Mouse (Mus musculus): ENCODE measurements around the gene Xntrpc. TPM values are rescaled to one million over a fixed set of nuclear protein-coding genes. Genes with fewer than 3 reads are reported as not detected.
"Not testable (repeated sequence)": the region's sequence is repeated elsewhere in the genome, so short reads cannot be mapped to it uniquely, and the experiment has no call there.

The Xntrpc gene
- polyA plus RNA-seq, 1 experiment: 4.7 TPM

DNA sequence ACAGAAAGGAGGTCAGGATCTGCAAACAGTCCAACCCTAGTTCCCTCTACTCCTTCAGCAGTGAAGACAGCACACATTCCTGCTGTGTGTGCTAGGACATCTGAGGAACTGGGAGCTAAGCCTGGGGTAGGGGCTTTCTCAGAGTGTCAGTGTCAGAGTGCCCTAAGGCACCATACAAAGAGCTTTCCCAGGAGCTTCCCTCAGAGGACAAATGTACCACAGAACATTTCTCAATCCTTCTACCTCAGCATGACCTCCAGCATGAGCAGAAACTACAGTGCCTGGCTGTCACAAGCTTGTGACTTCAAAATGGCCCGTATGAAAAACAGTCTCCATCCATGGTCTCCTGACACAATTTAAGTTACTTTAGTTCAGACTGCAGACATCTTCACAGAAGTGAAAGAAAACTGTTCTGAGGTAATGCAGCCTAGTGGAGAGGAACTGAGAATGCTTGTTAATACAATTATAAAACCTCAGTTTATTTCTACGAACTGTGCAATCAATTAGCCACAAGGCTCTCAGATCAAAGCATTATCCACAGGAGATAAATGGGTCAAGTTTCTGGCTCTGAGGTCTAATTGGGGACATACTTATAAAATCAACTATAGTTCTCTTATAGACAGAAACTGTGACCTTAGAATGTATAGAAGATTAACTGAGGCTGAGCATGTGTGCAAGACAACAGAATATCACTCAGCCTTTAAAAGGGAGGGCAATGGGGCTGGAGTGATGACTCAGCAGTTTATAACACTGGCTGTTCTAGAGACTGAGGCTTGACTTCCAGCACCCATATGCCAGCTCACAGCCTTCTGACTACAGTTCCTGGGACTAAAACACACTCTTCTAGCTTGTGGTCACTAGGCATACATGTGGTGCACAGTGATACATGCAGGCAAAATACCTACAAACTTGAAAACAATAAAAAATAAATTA lies 40.1 kb upstream of the Xntrpc start:
- DNase-seq: no peak
- Histone ChIP-seq H3K4me1 (ENCODE audit: control insufficient read depth, insufficient read depth, low read length) (no peaks in the 10 kb centered on the region), H3K4me3 (replicated peaks; ENCODE audit: insufficient read depth, low read depth, low read length) (no peak overlapping the region), H3K27ac (ENCODE audit: insufficient read depth, low read length) (no peak overlapping the region), H3K27me3 (ENCODE audit: control insufficient read depth, insufficient read depth, low read length) (no peaks in the 10 kb centered on the region)
- TF ChIP-seq POLR2A (IDR thresholded peaks at IDR 0.05; ENCODE audit: borderline replicate concordance, insufficient read depth, low read length): no peak
- no peak for TF ChIP-seq CTCF (IDR thresholded peaks at IDR 0.05; ENCODE audit: borderline replicate concordance, insufficient read depth, low read depth, low read length)
- WGBS: 74% methylated on average over 2 of the region's 2 CpGs

DNA sequence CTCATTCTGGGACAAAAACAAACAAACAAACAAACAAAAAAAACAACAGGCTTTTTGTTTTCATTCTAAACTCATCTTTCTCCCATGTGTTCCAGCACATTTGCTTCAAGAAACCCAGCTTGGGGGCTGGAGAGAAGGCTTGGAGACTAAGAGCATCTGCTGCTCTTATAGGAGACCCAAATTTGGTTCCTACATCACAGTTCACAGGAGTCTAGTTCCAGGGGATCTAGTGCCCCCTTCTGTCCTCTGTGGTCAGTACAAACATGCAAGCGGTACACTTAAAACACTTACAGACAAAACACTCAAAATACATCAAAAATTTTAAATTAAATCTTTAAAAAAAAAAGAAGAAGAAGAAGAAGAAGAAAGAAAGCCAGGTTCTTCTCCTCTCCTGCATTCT lies 30.6 kb upstream of the Xntrpc start:
- no peak for DNase-seq
- 97% methylated on average over 1 of the region's 1 CpGs for WGBS
- H3K27ac ChIP-seq (ENCODE audit: insufficient read depth, low read length): no peak overlapping the region
- no peaks in the 10 kb centered on the region for H3K4me1 ChIP-seq (ENCODE audit: control insufficient read depth, insufficient read depth, low read length)
- TF ChIP-seq CTCF (IDR thresholded peaks at IDR 0.05; ENCODE audit: borderline replicate concordance, insufficient read depth, low read depth, low read length): peak; percentile 37; the same call in 1 of the 2 replicates
- no peak for TF ChIP-seq POLR2A (IDR thresholded peaks at IDR 0.05; ENCODE audit: borderline replicate concordance, insufficient read depth, low read length)
- no peak overlapping the region for H3K4me3 ChIP-seq (replicated peaks; ENCODE audit: insufficient read depth, low read depth, low read length)
- H3K27me3 ChIP-seq (ENCODE audit: control insufficient read depth, insufficient read depth, low read length): no peaks in the 10 kb centered on the region

- WGBS: 84% methylated on average over 2 of the region's 2 CpGs
- Histone ChIP-seq H3K4me1 (ENCODE audit: control insufficient read depth, insufficient read depth, low read length) (no peaks in the 10 kb centered on the region), H3K27me3 (ENCODE audit: control insufficient read depth, insufficient read depth, low read length) (no peaks in the 10 kb centered on the region), H3K27ac (ENCODE audit: insufficient read depth, low read length) (no peak overlapping the region), H3K4me3 (replicated peaks; ENCODE audit: insufficient read depth, low read depth, low read length) (no peak overlapping the region)
- no peak for TF ChIP-seq POLR2A (IDR thresholded peaks at IDR 0.05; ENCODE audit: borderline replicate concordance, insufficient read depth, low read length)
- TF ChIP-seq CTCF (IDR thresholded peaks at IDR 0.05; ENCODE audit: borderline replicate concordance, insufficient read depth, low read depth, low read length): no peak
- DNase-seq: no peak
Observed at GRCm38 (mm10) chr7:102035534-102035933, 30.0 kb upstream of the Xntrpc start.

DNA sequence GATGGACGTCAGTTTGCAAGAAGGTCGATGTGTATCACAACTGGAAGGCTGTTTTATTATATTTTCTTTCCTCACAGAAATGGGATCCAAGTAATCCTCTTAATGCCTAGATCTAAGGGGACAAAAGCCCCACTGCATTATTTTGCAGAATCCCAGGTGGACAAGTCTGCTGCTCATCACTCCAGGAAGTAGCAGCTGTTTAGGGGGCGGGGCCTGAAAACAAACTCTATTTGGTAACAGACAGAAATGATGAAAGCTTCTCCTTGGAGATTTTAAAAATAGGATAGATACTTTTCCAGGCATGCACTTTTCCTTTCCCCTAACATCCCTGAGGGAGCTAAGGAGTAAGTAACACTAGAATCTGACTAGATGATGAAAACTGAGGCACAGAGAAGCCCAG lies 28.2 kb upstream of the Xntrpc start:
- Histone ChIP-seq H3K4me3 (replicated peaks; ENCODE audit: insufficient read depth, low read depth, low read length) (no peak overlapping the region), H3K27ac (ENCODE audit: insufficient read depth, low read length) (no peak overlapping the region), H3K27me3 (ENCODE audit: control insufficient read depth, insufficient read depth, low read length) (no peaks in the 10 kb centered on the region), H3K4me1 (ENCODE audit: control insufficient read depth, insufficient read depth, low read length) (no peaks in the 10 kb centered on the region)
- TF ChIP-seq CTCF (IDR thresholded peaks at IDR 0.05; ENCODE audit: borderline replicate concordance, insufficient read depth, low read depth, low read length) (no peak), POLR2A (IDR thresholded peaks at IDR 0.05; ENCODE audit: borderline replicate concordance, insufficient read depth, low read length) (no peak)
- WGBS: 95% methylated on average over 3 of the region's 3 CpGs
- DNase-seq: no peak

DNA sequence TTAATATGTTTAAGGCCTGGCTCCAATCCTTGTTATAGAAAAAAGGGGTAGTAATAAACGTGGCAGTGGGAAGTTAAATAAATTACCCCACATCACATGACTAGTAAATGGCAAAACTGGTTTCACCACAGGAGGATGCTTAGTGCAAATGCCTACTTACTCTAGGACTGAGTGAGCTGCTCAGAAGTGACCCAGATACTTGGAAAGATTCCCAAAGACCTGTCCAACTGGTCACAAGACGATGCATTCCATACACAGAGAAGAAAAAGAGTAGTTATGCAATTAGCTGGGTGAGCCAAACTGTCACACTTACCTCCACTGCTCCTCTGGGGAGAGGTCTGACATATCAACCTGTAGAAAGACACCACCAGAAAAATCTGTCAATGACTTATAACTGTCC lies 23.2 kb upstream of the Xntrpc start:
- no peak for TF ChIP-seq CTCF (IDR thresholded peaks at IDR 0.05; ENCODE audit: borderline replicate concordance, insufficient read depth, low read depth, low read length)
- TF ChIP-seq POLR2A (IDR thresholded peaks at IDR 0.05; ENCODE audit: borderline replicate concordance, insufficient read depth, low read length): no peak
- 28% methylated on average over 2 of the region's 2 CpGs for WGBS
- peaks cover 5% of the 10 kb centered on the region; the same call in 1 of the 2 replicates for H3K4me1 ChIP-seq (ENCODE audit: control insufficient read depth, insufficient read depth, low read length)
- no peaks in the 10 kb centered on the region for H3K27me3 ChIP-seq (ENCODE audit: control insufficient read depth, insufficient read depth, low read length)
- no peak overlapping the region; the same call in 1 of the 2 replicates for H3K27ac ChIP-seq (ENCODE audit: insufficient read depth, low read length)
- no peak overlapping the region for H3K4me3 ChIP-seq (replicated peaks; ENCODE audit: insufficient read depth, low read depth, low read length)
- peak in 1 of 2 experiments; percentile 22 for DNase-seq

DNA sequence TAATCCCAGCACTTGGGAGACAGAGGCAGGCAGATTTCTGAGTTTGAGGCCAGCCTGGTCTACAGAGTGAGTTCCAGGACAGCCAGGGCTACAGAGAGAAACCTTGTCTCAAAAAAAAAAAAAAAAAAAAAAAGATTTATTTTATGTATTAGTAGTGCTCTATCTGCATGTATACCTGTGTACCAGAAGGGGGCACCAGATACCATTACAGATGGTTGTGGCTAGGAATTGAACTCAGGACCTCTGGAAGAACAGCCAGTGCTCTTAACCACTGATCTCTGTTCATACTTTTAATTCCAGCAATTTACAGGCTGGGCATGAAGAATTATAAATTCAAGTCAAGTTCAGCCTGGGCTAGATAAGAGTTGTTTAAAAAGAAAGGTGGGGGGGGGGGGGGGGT lies 17.0 kb upstream of the Xntrpc start:
- not testable (repeated sequence) for H3K4me1 ChIP-seq (ENCODE audit: control insufficient read depth, insufficient read depth, low read length); H3K27me3 ChIP-seq (ENCODE audit: control insufficient read depth, insufficient read depth, low read length); H3K27ac ChIP-seq (ENCODE audit: insufficient read depth, low read length); DNase-seq; H3K4me3 ChIP-seq (replicated peaks; ENCODE audit: insufficient read depth, low read depth, low read length)

DNA sequence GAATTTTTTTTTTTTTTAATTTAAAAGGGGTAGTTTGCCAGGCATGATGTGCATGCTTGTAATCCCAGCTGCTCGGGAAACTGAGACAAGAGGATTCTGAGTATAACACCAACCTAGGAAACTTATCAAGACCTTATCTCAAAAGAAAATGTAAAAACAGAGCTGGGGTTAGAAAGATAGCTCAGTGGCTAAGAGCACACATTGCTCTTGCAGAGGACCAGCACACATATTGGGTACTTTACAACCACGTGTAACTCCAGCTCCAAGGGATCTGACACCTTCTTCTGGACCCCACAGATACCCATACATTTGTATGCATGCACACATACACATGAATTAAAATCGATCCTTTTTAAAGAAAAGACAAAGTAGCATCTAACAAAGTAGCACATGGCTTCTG lies 4.2 kb upstream of the Xntrpc start:
- Histone ChIP-seq H3K4me1 (ENCODE audit: control insufficient read depth, insufficient read depth, low read length) (peaks cover 2% of the 10 kb centered on the region; the same call in 1 of the 2 replicates), H3K27me3 (ENCODE audit: control insufficient read depth, insufficient read depth, low read length) (no peaks in the 10 kb centered on the region), H3K27ac (ENCODE audit: insufficient read depth, low read length) (no peak overlapping the region), H3K4me3 (replicated peaks; ENCODE audit: insufficient read depth, low read depth, low read length) (no peak overlapping the region)
- TF ChIP-seq POLR2A (IDR thresholded peaks at IDR 0.05; ENCODE audit: borderline replicate concordance, insufficient read depth, low read length) (no peak), CTCF (IDR thresholded peaks at IDR 0.05; ENCODE audit: borderline replicate concordance, insufficient read depth, low read depth, low read length) (no peak)
- no peak for DNase-seq
- WGBS: 90% methylated on average over 3 of the region's 3 CpGs

GRCm38 (mm10) chr7:102062203-102062602 lies 3.3 kb upstream of the Xntrpc start:
- no peak overlapping the region for H3K27ac ChIP-seq (ENCODE audit: insufficient read depth, low read length)

More at GRCm38 (mm10) chr7:102062203-102062602, 3.3 kb upstream of the Xntrpc start:
- TF ChIP-seq POLR2A (IDR thresholded peaks at IDR 0.05; ENCODE audit: borderline replicate concordance, insufficient read depth, low read length) (no peak), CTCF (IDR thresholded peaks at IDR 0.05; ENCODE audit: borderline replicate concordance, insufficient read depth, low read depth, low read length) (no peak)
- no peak for DNase-seq
- WGBS: 92% methylated on average over 1 of the region's 1 CpGs
- no peaks in the 10 kb centered on the region; the same call in 1 of the 2 replicates for H3K4me1 ChIP-seq (ENCODE audit: control insufficient read depth, insufficient read depth, low read length)
- H3K4me3 ChIP-seq (replicated peaks; ENCODE audit: insufficient read depth, low read depth, low read length): no peak overlapping the region
- H3K27me3 ChIP-seq (ENCODE audit: control insufficient read depth, insufficient read depth, low read length): no peaks in the 10 kb centered on the region

Data from cerebellum, adult 2 months (tissue).